Mouse (Mus musculus): ENCODE data around the gene Phykpl.
"Not testable (repeated sequence)": the region's sequence is repeated elsewhere in the genome, so short reads cannot be mapped to it uniquely, and the experiment has no call there.

Phykpl gene

DNA sequence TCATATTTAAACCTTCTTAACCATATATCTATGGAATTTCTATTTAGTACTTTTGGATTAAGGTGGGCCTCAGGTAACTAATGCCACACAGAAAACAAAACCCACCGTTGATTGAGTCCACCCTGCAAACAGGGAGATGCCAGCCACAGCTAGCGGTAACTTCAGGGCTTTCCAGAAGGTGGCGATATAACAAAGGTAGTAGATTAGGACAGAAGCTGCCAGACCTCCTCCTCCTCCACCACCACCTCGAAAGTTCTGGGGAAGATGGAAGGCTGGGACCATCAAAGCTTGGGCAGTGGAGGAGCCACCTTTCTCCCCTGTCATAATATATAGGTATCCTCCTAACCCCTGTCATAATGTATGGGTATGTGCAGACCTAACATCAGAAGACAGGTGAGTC, 33.1 kb downstream of the Phykpl start:
- DNase-seq (ENCODE audit: low spot score in 2 of 2): peak in 1 of 2 experiments; percentile 80

DNA sequence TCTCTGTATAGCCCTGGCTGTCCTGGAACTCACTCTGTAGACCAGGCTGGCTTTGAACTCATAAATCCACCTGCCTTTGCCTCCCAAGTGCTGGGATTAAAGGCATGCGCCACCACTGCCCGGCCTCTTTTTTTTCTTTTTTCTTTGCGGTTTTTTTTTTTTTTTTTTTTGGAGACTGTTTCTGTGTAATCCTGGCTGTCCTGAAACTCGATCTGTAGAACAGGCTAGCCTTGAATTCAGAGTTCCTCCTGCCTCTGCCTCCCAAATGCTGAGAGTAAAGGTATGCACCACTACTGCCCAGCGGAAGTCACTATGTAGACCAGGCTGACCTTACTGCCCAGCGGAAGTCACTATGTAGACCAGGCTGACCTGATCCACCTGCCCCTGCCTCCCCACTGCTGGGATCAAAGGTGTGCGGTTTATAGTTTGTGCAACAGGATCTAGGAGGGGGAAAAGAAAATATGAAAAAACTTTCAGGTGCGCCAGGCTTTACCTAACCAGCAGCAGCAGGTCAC, 34.4 kb downstream of the Phykpl start:
- DNase-seq (ENCODE audit: low spot score in 2 of 2): no peak

DNA sequence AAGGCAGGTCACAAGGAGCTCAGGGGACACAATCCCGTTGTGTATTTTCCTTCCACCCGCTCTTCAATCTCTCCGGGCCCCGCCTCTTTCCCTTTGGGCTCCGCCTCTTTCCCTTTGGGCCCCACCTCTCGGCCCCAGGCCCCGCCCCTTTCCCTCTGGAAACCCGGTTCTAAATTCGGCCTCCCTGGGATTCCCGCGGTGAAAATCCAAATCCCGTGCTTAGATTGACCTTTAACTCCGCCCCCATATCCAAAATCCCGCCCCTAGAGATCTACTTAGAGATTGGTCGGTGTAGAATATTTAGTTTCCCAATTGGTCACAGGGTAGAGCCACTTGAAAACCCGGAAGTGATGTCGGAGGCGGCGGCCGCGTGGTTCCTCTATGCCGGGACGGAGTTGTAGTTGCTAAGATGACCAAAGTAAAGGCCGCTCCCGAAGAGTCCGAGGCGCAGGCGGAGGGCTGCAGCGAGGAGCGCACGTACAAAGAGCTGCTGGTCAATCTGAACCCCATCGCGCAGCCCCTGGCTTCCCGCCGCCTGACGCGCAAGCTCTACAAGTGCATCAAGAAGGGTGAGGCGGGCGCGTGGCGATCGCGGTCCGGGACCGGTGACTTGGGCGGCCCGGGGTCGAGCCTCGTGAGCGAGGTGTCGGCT, 35.0 kb downstream of the Phykpl start, which contains the start of gene Nhp2:
Gene Nhp2, plus strand, starts transcription at position 327 of the 652 bp plus-strand sequence.
- DNase-seq (ENCODE audit: low spot score in 2 of 2): peak; percentile 93 to 97

DNA sequence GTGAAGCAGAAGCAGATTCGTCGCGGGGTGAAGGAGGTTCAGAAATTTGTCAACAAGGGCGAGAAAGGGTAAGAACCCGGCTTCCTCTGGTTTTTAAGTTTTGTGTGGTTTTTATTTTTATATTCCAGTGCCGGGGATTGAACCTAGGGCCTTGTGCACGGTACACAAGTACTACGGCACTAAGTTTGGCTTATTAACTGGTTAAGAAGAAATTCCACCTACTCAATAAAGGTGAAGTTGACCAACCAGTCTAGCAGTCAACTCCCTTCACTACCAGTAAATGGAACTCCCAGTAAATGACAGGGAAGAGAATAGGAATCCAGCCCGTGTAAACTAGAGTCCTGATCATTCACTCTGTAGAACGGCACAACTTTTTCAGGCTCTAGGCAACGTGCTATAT, 35.5 kb downstream of the Phykpl start:
- no peak for DNase-seq (ENCODE audit: low spot score in 2 of 2)

DNA sequence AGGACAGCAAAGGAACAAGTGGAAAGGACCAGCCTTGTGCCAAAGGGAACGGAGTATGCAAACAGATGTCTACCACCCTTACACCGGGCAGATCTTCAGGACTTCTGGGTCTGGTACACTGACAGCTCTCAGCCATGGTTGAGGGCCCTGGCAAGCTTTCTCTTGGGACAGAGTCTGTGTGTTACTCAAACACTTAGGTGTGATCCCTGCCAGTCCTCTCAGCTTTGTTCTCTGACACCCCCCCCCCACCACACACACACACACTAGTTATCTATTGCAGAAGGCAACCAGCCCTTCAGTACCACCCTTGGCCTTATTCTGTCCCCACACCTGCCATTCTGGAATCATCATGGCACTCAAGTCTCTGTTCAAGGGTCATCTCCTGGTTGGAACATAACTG, 37.2 kb downstream of the Phykpl start:
- no peak for DNase-seq (ENCODE audit: low spot score in 2 of 2)

- peak; percentile 87 to 91 for DNase-seq (ENCODE audit: low spot score in 2 of 2)
Measured at GRCm38 (mm10) chr11:51622971-51623491, 38.5 kb downstream of the Phykpl start.

DNA sequence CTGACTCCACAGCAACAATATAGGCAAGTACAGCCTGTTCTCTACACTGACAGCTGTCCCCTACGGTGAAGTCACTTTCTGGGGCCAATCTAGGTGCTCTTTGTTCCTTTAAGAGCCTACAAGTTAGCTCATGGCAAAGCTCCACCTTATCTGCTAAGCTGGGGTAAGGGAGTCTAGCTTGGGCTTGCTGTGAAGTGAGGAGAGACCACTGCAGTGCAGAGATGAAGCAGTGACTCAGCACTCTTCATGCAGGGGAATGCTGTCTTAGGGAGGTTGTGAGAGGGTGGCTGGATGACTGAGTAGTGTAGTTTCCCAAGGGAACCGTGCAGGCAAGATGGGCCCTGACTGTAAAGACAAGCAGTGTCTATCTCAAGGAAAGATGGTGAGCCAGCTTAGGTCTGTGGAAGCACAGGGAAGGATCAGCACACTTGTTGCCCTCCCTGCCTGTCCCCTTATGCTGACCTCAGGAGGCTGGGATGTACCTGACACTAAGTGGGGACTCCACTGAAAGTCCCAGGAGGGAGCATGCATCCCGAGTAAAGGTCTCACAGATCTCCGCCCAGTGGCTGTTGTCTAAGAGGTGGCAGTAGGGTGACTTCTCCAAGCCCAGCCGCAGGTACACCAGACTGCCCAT, 40.7 kb downstream of the Phykpl start:
- no peak for DNase-seq (ENCODE audit: low spot score in 2 of 2)

DNA sequence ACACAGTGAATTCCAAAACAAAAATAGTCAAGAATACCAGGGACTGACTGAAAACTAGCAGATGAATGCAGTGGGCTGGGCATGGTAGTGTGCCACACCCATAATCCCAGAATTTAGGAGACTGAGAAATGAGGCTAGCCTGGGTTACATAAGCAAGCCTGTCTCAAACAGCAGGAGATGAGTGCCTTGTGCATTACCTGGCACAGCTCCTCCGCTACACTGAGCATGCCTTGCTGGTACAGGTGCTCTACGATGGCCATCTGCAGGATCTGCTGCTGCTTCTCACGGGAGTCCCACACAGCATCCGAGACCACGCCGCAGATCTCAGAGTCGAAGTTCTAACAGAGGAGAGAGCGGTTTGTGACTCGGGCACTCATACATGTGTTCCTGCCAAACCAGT, 42.9 kb downstream of the Phykpl start:
- peak in 1 of 2 experiments; percentile 60 for DNase-seq (ENCODE audit: low spot score in 2 of 2)

- no peak for DNase-seq (ENCODE audit: low spot score in 2 of 2)
Measured at GRCm38 (mm10) chr11:51627907-51628306, 43.4 kb downstream of the Phykpl start.

- DNase-seq (ENCODE audit: low spot score in 2 of 2): peak; percentile 64 to 74
Measured at GRCm38 (mm10) chr11:51629651-51630314, 45.2 kb downstream of the Phykpl start.

- no peak for DNase-seq (ENCODE audit: low spot score in 2 of 2)
Measured at GRCm38 (mm10) chr11:51632130-51632753, 47.7 kb downstream of the Phykpl start.

DNA sequence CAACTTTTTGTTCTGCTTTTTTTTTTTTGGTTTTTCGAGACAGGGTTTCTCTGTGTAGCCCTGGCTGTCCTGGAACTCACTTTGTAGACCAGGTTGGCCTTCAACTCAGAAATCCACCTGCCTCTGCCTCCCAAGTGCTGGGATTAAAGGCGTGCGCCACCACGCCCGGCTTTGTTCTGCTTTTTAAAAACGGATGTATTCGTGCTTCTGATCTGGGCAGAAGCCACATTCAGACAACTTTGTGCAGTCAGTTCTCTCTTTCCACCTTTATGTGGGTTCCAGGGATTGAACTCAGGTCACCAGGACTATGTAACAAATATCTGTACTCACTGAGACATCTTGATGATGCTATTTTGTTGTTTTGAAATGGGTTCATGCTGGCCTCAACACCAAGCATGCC, 48.6 kb downstream of the Phykpl start:
- DNase-seq (ENCODE audit: low spot score in 2 of 2): not testable (repeated sequence)

- no peak for DNase-seq (ENCODE audit: low spot score in 2 of 2)
Measured at GRCm38 (mm10) chr11:51633721-51634120, 49.2 kb downstream of the Phykpl start.

GRCm38 (mm10) chr11:51635127-51635524, 50.6 kb downstream of the Phykpl start:
- DNase-seq (ENCODE audit: low spot score in 2 of 2): no peak

DNA sequence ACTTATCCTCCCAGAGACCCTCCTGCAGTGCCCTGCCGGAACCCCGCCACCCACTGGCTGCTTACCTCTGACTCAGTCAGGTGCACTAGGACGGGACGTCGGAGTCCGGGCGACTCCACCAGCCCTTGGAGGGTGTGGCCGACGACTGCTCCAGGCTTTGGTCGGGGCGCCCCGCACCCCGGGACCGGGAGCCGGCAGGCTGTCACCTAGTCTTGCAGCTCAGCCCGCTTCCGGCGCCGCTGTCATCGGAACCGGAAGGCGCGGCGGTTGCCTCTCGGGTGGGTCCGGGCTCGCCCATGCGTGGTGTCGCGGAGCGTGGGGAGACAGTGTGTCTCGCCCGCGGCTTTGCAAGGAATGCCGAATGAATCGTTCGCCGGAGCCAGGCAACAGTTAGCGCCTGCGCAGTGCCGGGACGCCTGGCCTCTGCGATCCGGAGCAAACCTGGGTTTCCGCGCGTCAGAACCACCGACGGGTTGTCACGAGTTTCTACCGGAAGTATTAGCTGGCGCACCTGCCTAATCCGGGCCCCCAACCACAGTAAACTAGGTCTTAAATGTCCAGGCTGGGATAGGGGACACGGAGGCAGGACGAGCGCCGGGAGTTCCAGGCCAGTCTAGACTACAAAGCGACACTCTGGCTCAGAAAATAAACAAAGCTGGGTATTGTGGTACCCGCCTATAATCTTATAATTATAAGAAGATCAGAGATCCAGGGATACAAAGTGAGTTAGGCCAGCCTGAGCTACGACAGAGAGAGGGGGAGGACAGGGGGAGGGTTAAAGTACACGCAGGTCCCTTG, 51.2 kb downstream of the Phykpl start, which contains the start of gene Rmnd5b:
Gene Rmnd5b, minus strand, starts transcription at position 372 of the 798 bp plus-strand sequence.
- DNase-seq (ENCODE audit: low spot score in 2 of 2): peak; percentile 90 to 94

- peak in 1 of 2 experiments; percentile 72 for DNase-seq (ENCODE audit: low spot score in 2 of 2)
Measured at GRCm38 (mm10) chr11:51636323-51636684, 51.7 kb downstream of the Phykpl start.

GRCm38 (mm10) chr11:51637971-51638414, 53.4 kb downstream of the Phykpl start:
- no peak for DNase-seq (ENCODE audit: low spot score in 2 of 2)

GRCm38 (mm10) chr11:51638497-51638896, 53.9 kb downstream of the Phykpl start:
- DNase-seq (ENCODE audit: low spot score in 2 of 2): no peak

DNA sequence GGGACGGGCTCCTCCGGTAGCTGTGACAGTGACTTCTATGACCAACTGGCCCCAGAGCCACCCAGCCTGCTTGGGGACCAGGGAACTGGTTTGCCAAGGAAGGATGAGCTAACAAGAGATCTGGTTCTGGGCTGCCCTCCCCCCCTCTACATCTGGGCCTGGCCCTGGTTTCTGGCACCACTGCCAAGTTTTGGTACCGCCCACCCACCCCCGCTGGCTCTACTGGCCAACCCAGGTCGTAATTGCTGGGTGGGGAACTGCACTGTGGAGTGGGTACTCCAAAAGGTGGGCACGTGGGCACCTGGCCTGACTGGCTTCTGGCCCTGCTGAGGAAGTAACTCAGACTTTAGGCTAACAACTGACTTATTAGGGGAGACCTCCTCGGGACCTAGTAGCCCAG, 56.2 kb downstream of the Phykpl start:
- no peak for DNase-seq (ENCODE audit: low spot score in 2 of 2)

- no peak for DNase-seq (ENCODE audit: low spot score in 2 of 2)
Measured at GRCm38 (mm10) chr11:51643202-51643601, 58.6 kb downstream of the Phykpl start.

DNA sequence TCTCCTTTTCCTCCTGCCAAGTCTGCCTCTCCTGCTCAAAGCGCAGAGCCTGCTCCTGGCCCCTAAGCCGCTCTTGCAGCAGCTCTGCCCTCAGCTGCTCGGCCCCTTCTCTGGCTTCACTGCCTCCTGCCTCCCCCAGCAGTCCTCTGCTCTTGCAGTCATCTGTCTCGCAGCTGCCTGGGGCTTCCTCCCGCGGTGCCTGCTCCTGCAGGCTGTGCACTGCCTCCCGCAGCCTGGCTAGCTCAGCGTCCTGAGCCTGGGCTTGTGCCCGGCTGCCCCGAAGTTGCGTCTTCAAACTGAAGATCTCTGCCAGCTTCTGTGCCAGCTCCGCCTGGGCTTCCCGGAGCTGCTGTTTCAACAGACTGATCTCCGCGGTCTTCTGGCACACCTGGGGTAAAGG, 59.2 kb downstream of the Phykpl start:
- no peak for DNase-seq (ENCODE audit: low spot score in 2 of 2)

All from left cerebral cortex, adult 9 months (tissue).